12 mouse cellular contexts compared by ENCODE assay signal in the genomic region with DNA sequence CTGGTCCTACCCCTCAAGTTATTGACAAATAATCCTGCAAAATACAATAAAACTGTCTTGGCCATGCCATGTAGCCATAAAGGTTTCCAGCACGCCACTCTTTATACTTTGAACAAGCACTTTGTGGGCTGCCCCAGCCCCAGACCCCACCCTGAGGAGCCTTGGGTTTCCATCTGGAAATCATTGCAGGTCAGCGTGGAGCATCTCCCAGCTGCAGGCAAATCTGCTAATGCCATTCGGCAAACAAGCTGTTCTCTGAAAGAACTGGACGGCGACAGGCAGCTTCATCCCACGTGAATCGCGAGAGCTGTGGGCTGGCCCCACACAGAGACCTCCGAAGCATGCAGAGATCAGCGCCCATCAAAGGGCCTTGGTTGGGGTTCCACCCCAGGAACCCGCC. TPM values are rescaled to one million over a fixed set of nuclear protein-coding genes. Genes with fewer than 3 reads are reported as not detected.
A peak's percentile ranks its signal among the peaks of the same experiment; 100 is the strongest.
DNase-seq lines count a peak whose midpoint lies in the region; ATAC-seq and TF ChIP-seq lines count a peak whose summit lies in the region.
"Had no signal": no experiment of that assay in that cellular context is flagged by ENCODE, and none has a peak within 500 bp of the region (broad histone marks: within the 10 kb centered on the region; RNA-seq: fewer than 3 reads in every experiment).

No protein-coding gene starts in this region.

- 61% methylated on average over 11 of the region's 11 CpGs for WGBS in heart, embryonic 13.5 days
- WGBS in midbrain, embryonic 11.5 days = 25% methylated on average over 11 of the region's 11 CpGs
- 28% methylated on average over 11 of the region's 11 CpGs for WGBS in midbrain, embryonic 15.5 days
- WGBS in embryonic facial prominence, embryonic 15.5 days = 17% methylated on average over 11 of the region's 11 CpGs
- 57% methylated on average over 11 of the region's 11 CpGs for WGBS in stomach, embryonic 15.5 days

- no peak for DNase-seq in heart, postnatal 10 days
- no peak for DNase-seq in midbrain, embryonic 11.5 days (ENCODE audit: low spot score, missing footprints)
- DNase-seq in left cerebral cortex, adult 2 months (ENCODE audit: extremely low spot score in 1 of 2, low spot score in 2 of 2) = no peak
- DNase-seq: layer of hippocampus, adult 9-11 months; lung, embryonic 14.5 days; thymus, adult 18-20 months had no signal

- H3K4me2 ChIP-seq in heart, embryonic 13.5 days = no peak overlapping the region
- no peak overlapping the region for H3K4me2 ChIP-seq in midbrain, embryonic 11.5 days
- no peak overlapping the region for H3K4me2 ChIP-seq in midbrain, embryonic 15.5 days
- no peak overlapping the region for H3K4me2 ChIP-seq in embryonic facial prominence, embryonic 15.5 days (replicated peaks)
- H3K4me2 ChIP-seq in stomach, embryonic 15.5 days = no peak overlapping the region
- H3K4me2 ChIP-seq: hindbrain, embryonic 15.5 days; lung, embryonic 14.5 days had no signal

- peak overlapping the region; percentile 54 for H3K27ac ChIP-seq in heart, embryonic 13.5 days (replicated peaks)
- no peak overlapping the region for H3K27ac ChIP-seq in midbrain, embryonic 11.5 days (ENCODE audit: low read depth, low read length)
- H3K27ac ChIP-seq in midbrain, embryonic 15.5 days = no peak overlapping the region
- H3K27ac ChIP-seq in embryonic facial prominence, embryonic 15.5 days (replicated peaks) = peak overlapping the region; percentile 55; the same call in 1 of the 2 replicates
- peak overlapping the region; percentile 51; the same call in 1 of the 2 replicates for H3K27ac ChIP-seq in stomach, embryonic 15.5 days
- H3K27ac ChIP-seq in left cerebral cortex, adult 2 months = no peak overlapping the region
- H3K27ac ChIP-seq: hindbrain, embryonic 15.5 days had no signal

- H3K9me3 ChIP-seq in heart, embryonic 13.5 days = no peaks in the 10 kb centered on the region
- H3K9me3 ChIP-seq in midbrain, embryonic 11.5 days (ENCODE audit: control insufficient read depth, low read length) = no peaks in the 10 kb centered on the region
- no peaks in the 10 kb centered on the region for H3K9me3 ChIP-seq in midbrain, embryonic 15.5 days
- no peaks in the 10 kb centered on the region for H3K9me3 ChIP-seq in embryonic facial prominence, embryonic 15.5 days (replicated peaks)
- no peaks in the 10 kb centered on the region for H3K9me3 ChIP-seq in stomach, embryonic 15.5 days
- H3K9me3 ChIP-seq: hindbrain, embryonic 15.5 days had no signal

- H3K27me3 ChIP-seq in heart, embryonic 13.5 days (replicated peaks) = no peaks in the 10 kb centered on the region
- H3K27me3 ChIP-seq in midbrain, embryonic 11.5 days (ENCODE audit: control insufficient read depth, insufficient read depth, low read length) = no peaks in the 10 kb centered on the region
- H3K27me3 ChIP-seq in midbrain, embryonic 15.5 days (replicated peaks) = no peaks in the 10 kb centered on the region
- H3K27me3 ChIP-seq in embryonic facial prominence, embryonic 15.5 days = no peaks in the 10 kb centered on the region
- H3K27me3 ChIP-seq in stomach, embryonic 15.5 days (replicated peaks) = no peaks in the 10 kb centered on the region
- H3K27me3 ChIP-seq: hindbrain, embryonic 15.5 days had no signal

- H3K4me1 ChIP-seq in heart, embryonic 13.5 days = peaks cover 70% of the 10 kb centered on the region
- peaks cover 21% of the 10 kb centered on the region for H3K4me1 ChIP-seq in midbrain, embryonic 11.5 days (ENCODE audit: control insufficient read depth, insufficient read depth, low read length)
- H3K4me1 ChIP-seq in midbrain, embryonic 15.5 days = peaks cover 16% of the 10 kb centered on the region; the same call in 1 of the 2 replicates
- peaks cover 32% of the 10 kb centered on the region for H3K4me1 ChIP-seq in embryonic facial prominence, embryonic 15.5 days
- H3K4me1 ChIP-seq in stomach, embryonic 15.5 days = peaks cover 33% of the 10 kb centered on the region

- no peak for TF ChIP-seq CTCF in left cerebral cortex, adult 2 months (IDR thresholded peaks at IDR 0.05)

- no peak for ATAC-seq in heart, embryonic 13.5 days (ENCODE audit: extremely low read depth, insufficient number of reproducible peaks, low FRiP score, low TSS enrichment)
- no peak for ATAC-seq in midbrain, embryonic 11.5 days (ENCODE audit: low FRiP score)
- no peak for ATAC-seq in midbrain, embryonic 15.5 days (replicated peaks)
- no peak for ATAC-seq in embryonic facial prominence, embryonic 15.5 days (ENCODE audit: insufficient number of reproducible peaks, low FRiP score, low TSS enrichment, low read depth)
- no peak for ATAC-seq in stomach, embryonic 15.5 days (ENCODE audit: insufficient read depth, low FRiP score, low read depth)
- ATAC-seq: activated CD4-positive, CD25-positive, alpha-beta regulatory T cell, adult 4 months had no signal

- intact Hi-C loops in heart, postnatal 10 days (cut with DNase I) = loop anchor here (5.0 kb wide), 2 partner anchors 220 to 380 kb away; no protein-coding TSS in a partner anchor
- intact Hi-C loops in left cerebral cortex, adult 2 months (cut with DNase I) = no loop called here

- H3K4me3 ChIP-seq in heart, embryonic 13.5 days = no peak overlapping the region
- H3K4me3 ChIP-seq in midbrain, embryonic 11.5 days (ENCODE audit: low read depth, low read length) = no peak overlapping the region
- H3K4me3 ChIP-seq in midbrain, embryonic 15.5 days = no peak overlapping the region
- H3K4me3 ChIP-seq in embryonic facial prominence, embryonic 15.5 days (replicated peaks) = no peak overlapping the region
- H3K4me3 ChIP-seq in stomach, embryonic 15.5 days (replicated peaks) = no peak overlapping the region
- H3K4me3 ChIP-seq in left cerebral cortex, adult 2 months = no peak overlapping the region
- H3K4me3 ChIP-seq: hindbrain, embryonic 15.5 days had no signal

- peaks cover 14% of the 10 kb centered on the region for H3K36me3 ChIP-seq in heart, embryonic 13.5 days
- H3K36me3 ChIP-seq in midbrain, embryonic 11.5 days (ENCODE audit: control insufficient read depth, insufficient read depth, low read length) = no peaks in the 10 kb centered on the region
- H3K36me3 ChIP-seq in midbrain, embryonic 15.5 days (replicated peaks) = no peaks in the 10 kb centered on the region
- no peaks in the 10 kb centered on the region for H3K36me3 ChIP-seq in embryonic facial prominence, embryonic 15.5 days
- no peaks in the 10 kb centered on the region for H3K36me3 ChIP-seq in stomach, embryonic 15.5 days
- H3K36me3 ChIP-seq: hindbrain, embryonic 15.5 days had no signal

- peak overlapping the region; percentile 40 for H3K9ac ChIP-seq in heart, embryonic 13.5 days
- H3K9ac ChIP-seq in midbrain, embryonic 11.5 days (ENCODE audit: low read length) = 0 out of 2 replicates have a peak overlapping the region, but pooled peaks have one; percentile 16
- H3K9ac ChIP-seq in midbrain, embryonic 15.5 days = no peak overlapping the region
- H3K9ac ChIP-seq in embryonic facial prominence, embryonic 15.5 days = no peak overlapping the region
- H3K9ac ChIP-seq in stomach, embryonic 15.5 days = no peak overlapping the region
- H3K9ac ChIP-seq: hindbrain, embryonic 15.5 days had no signal

RNA-seq across cellular contexts. Expression of a gene that starts 34.2 kb away (rescaled TPM):
- polyA plus RNA-seq in heart, embryonic 13.5 days (2015; fragmentation: Nextera tagmentation; extraction: Ambion mirVana) = 143 and 155 TPM in 2 replicates
- total RNA-seq in heart, postnatal 10 days (2021) = 10 to 100 TPM; 49.9 to 53.2 TPM
- polyA plus RNA-seq in midbrain, embryonic 11.5 days (2014; fragmentation: Nextera tagmentation; extraction: Ambion mirVana) = 46.8 and 52.2 TPM in 2 replicates
- polyA plus RNA-seq in midbrain, embryonic 15.5 days (2015; fragmentation: Nextera tagmentation; extraction: Ambion mirVana) = 33.6 and 35.8 TPM in 2 replicates
- polyA plus RNA-seq in embryonic facial prominence, embryonic 15.5 days (2015; fragmentation: Nextera tagmentation; extraction: Ambion mirVana) = 85.6 and 86.5 TPM in 2 replicates
- 70.3 and 79.2 TPM in 2 replicates for polyA plus RNA-seq in stomach, embryonic 15.5 days (2015; fragmentation: Nextera tagmentation; extraction: Ambion mirVana)
- total RNA-seq in left cerebral cortex, adult 2 months (2021) = 1 to 10 TPM; 3.6 to 3.8 TPM

Comparison
In these comparisons a context has a peak if more than half of its experiments do, and no peak if none do; other contexts are left out.
1. H3K9ac ChIP-seq: peak in heart, embryonic 13.5 days (single experiment) and midbrain, embryonic 11.5 days (single experiment); none in midbrain, embryonic 15.5 days (single experiment), embryonic facial prominence, embryonic 15.5 days (single experiment) and stomach, embryonic 15.5 days (single experiment).
2. H3K27ac ChIP-seq: peak in heart, embryonic 13.5 days (single experiment), embryonic facial prominence, embryonic 15.5 days (single experiment) and stomach, embryonic 15.5 days (single experiment); none in midbrain, embryonic 11.5 days (single experiment), midbrain, embryonic 15.5 days (single experiment) and left cerebral cortex, adult 2 months (single experiment).